Mouse (Mus musculus) layer of hippocampus, postnatal 14 days (tissue): Measurements from ENCODE around the gene Vmn2r36. TPM values are rescaled to one million over a fixed set of nuclear protein-coding genes. Genes with fewer than 3 reads are reported as not detected.
"Not testable (repeated sequence)": the region's sequence is repeated elsewhere in the genome, so short reads cannot be mapped to it uniquely, and the experiment has no call there.

ENCODE experiments used
- DNase-seq, 2 experiments: peaks; one replicate each; pipeline ENCODE4 v3.0.0; 2021 to 2022; ENCODE audit warnings: low spot score in 2 of 2, mixed read lengths in 1 of 2
- long read RNA-seq, 2 experiments: library from polyadenylated mRNA; stranded (forward); transcript quantifications; one replicate each; pipeline ENCODE4 v2.0.0; 2021
- total RNA-seq, 2 experiments: library from RNA; stranded (reverse); gene quantifications; 2 replicates each; pipeline ENCODE4 v1.2.3; 2021

Gene Vmn2r36
- total RNA-seq: not detected
- long read RNA-seq, experiment 1: 0 reads
- long read RNA-seq, experiment 2: 0 reads

GRCm38 (mm10) chr7:7902395-7902794, at the start of gene Vmn2r36:
TSS of gene Vmn2r36 (minus strand) at chr7:7902495.
- DNase-seq: not testable (repeated sequence)

Other genes with a start within 250 kb of the Vmn2r36 start
- gene Vmn2r34, start 213.0 kb downstream of the Vmn2r36 start, total RNA-seq: not detected
- not detected for gene Vmn2r35, start 82.6 kb downstream of the Vmn2r36 start, total RNA-seq